Mouse (Mus musculus): Measurements from ENCODE around the gene P2ry2. TPM values are rescaled to one million over a fixed set of nuclear protein-coding genes. Genes with fewer than 3 reads are reported as not detected.
A peak's percentile ranks its signal among the peaks of the same experiment; 100 is the strongest.

Gene P2ry2
- total RNA-seq, 2 experiments from 2014 or later, result 30.8 to 33.2 TPM

DNA sequence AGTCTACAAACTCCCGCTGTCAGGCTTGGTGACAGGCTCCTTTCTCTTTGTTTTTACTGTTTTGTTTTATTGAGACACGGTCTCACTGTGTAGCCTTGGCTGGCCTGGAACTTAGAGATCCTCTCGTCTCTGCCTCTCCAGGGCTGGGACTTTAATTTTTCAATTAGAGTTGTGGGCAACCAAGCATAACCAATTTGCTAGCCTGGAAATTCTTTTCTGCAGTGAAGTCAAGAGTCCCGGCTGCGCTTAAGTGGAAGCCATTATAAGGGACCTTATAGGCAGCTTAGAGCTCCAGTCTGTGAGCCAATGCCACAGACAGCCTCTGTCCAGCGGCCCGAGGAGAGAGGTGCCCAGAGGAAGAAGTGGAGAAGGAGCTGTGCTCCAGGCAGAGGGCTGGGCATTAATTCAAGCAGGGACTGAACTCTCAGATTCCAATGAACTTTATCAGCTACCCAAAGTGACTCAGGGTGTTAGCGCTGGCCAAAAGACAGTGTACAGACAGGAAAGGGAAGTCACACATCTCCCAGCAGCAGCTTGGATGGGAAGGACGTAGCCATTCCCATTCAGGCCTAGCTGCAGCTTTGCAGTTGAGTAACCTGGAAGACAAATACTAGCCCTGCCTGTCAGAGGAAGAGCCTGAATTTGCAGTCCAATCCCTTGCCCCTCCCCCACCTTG, 21.9 kb downstream of the P2ry2 start:
- no peak for DNase-seq (ENCODE audit: low spot score in 2 of 2)

- peak; percentile 48 to 71 for DNase-seq (ENCODE audit: low spot score in 2 of 2)
Observed at GRCm38 (mm10) chr7:100988092-100988491, 24.6 kb downstream of the P2ry2 start.

DNA sequence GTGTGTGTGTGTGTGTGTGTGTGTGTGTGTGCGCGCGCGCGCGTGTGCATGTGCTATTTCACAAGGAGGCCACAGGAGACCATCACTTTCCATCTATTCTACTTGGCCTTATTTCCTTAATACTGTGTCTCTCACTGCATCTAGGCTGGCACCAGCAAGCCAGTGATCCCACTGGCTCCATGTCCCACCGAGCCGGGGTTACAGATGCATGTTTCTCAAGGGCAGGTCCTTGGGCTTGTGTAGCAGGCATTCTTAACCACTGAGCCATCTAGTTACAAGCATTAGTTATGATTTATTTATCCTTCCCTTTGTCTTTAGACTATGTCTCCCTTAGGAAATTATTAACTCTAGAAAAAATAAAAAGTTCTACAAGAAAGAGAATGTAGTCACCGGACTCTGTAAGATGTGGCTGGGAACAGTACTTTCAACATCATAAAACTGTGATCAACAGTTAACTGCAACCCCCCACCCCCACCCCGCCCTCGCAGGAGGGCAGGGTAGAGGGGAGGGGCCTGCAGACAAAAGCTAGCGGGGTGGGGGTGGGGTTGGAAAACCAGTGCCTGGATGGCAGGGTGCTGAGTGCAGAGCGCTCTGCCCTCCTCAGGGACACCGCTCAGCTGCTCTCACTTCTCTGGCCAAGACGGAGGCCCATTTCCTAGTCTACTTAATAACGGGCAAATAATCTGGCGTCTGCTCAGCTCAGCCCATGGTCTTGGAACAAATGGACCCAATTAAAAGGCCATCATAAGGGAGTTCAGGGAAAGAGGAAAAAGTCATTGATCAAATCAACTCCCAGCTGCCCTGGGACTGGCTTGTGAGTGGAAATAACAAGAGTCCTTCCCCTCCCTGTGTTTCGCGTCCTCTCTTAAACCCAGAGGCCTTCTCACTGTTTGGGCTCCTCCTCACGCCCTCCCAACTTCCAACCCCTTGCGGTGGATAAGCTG, 27.9 kb downstream of the P2ry2 start:
- DNase-seq (ENCODE audit: low spot score in 2 of 2), result no peak

DNA sequence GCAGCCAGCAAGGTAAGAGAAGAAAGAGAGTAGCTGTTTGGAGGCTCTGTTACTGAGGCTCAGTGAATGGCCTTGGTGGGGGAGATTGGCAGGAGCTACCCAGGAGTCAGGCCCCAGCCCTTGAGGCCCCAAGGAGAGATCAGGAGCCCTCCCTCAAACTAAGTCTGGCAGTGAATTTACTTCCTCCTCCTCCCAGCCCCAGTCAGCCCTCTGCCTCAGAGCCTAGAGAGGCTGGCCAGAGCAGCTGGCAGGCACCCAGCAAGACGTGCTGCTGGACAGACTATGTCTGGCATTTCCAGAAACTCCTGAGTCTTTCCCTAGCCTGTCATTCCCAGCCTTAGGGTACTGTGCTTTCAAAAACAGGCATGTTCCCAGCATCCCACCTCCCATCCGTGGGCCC, 33.5 kb downstream of the P2ry2 start:
- DNase-seq (ENCODE audit: low spot score in 2 of 2), result peak; percentile 58 to 81

DNA sequence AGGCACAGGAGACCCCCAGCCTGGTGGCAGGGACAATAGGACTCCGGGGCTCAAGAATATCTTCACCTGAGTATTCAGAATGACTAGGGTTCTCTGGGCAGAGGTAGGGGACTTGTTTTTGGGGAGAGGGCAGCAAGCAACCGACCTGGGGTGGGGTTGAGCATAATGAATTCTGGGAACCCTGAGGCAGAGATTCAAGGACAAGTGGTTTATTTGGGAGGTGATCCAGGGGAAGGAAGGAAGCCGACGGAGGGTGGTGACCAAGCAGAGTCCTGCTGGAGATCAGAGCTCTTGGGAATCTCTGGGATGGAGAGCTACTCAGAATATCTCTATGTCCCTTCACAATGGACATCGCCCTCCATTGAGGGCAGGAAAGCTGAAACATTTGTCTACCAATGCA, 34.5 kb downstream of the P2ry2 start:
- DNase-seq (ENCODE audit: low spot score in 2 of 2), result no peak

DNA sequence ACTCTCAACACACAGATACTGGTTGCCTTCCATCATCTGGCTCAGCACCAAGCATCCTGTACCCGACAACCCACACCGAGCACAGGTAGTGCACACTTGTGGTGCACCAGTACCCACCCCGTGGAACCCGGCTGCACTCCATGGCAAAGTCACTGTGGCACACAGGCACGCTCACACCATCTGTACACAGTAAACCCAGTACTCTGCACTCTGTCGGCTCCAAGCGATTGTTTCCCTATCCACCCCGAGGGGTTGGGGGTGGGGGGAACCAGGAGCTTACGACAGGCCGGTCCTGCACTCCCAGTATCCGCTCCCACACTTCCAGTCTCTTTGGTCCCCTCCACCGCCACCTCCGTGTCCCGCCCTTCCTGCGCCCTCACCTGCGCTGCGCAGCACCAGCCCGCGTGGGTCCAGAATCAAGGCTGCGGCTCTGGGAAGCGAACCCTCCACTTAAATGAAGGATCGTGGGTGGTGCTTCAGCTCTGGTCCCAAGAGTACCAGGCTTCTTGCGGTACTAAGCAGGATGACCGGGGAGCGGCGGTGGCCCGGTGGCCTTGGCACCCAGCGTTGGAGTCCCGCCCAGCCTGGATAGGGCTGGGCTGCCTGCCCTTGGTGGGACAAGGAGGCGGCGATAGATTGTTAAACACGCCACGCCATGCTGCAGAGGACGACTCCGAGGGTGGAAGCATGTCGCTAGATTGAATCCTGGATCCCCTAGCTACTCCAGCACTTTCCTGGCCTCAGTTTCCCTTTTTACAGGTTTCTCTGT, 38.3 kb downstream of the P2ry2 start, which contains the start of gene P2ry6:
Gene P2ry6, minus strand, starts transcription at position 515 of the 769 bp plus-strand sequence.
- DNase-seq (ENCODE audit: low spot score in 2 of 2), result no peak

- no peak for DNase-seq (ENCODE audit: low spot score in 2 of 2)
Observed at GRCm38 (mm10) chr7:100972875-100973274, 39.8 kb downstream of the P2ry2 start.

DNA sequence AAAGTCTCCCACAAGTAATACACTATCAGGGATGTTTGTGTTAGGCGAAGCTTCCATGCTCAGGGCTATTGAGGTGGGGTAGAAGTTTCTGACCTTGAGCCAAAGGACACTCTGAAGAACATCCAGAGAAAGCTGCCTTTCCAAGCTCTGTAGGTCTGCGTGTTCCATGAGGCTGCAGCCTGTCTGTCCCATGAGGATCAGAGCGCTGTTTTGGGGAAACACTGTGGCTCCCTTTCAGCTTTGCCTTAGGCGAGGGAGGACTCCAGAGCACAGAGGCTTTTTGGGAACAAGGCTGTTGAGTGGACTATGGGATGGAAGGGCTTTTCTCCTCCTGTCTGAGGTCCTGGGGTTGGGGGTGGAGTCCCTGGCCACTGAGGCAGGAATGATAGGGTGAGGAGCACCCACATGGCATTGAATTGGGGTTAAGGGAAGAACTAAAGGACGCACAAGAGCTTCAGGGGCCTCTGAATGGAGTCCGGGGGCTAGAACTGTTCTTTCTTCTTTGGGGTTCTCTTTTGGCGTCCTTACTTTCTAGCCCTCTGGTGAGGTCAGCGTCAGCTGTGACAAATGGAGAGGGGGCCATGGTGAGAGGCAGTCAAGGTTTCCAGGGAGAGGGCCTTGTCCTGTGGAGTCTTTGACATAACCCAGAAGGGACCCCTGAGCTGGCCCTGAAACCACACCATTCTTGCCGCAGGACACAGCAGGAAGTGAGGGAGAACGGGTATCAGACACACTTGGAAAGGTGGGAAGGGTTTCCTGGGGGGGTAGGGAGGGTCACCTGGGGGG, 43.6 kb downstream of the P2ry2 start:
- no peak for DNase-seq (ENCODE audit: low spot score in 2 of 2)

- DNase-seq (ENCODE audit: low spot score in 2 of 2), result no peak
Observed at GRCm38 (mm10) chr7:100968376-100968775, 44.3 kb downstream of the P2ry2 start.

- DNase-seq (ENCODE audit: low spot score in 2 of 2), result no peak
Observed at GRCm38 (mm10) chr7:100967850-100968249, 44.8 kb downstream of the P2ry2 start.

GRCm38 (mm10) chr7:100966014-100966413, 46.7 kb downstream of the P2ry2 start:
- DNase-seq (ENCODE audit: low spot score in 2 of 2), result no peak

DNA sequence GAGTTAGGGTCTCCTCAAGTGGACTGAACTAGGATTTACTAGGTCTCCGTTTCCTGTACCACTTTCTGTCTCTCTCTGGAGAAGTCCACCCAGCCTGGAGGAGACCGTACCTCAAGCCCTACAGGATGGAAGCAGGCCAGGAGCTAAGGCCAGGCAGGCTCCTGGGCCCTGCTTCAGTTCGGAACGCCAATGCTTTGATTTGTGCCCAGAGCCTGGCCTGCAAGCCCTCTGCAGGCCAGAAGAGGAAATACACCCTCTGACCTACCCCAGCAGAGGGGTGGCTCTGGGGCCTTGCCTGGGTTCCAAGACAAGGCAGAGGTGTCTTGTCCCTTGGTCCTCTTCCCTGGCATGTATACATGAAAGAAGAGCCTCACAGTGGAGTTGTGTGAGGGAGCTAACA, 47.6 kb downstream of the P2ry2 start:
- DNase-seq (ENCODE audit: low spot score in 2 of 2), result no peak

GRCm38 (mm10) chr7:100964242-100964641, 48.4 kb downstream of the P2ry2 start:
- no peak for DNase-seq (ENCODE audit: low spot score in 2 of 2)

DNA sequence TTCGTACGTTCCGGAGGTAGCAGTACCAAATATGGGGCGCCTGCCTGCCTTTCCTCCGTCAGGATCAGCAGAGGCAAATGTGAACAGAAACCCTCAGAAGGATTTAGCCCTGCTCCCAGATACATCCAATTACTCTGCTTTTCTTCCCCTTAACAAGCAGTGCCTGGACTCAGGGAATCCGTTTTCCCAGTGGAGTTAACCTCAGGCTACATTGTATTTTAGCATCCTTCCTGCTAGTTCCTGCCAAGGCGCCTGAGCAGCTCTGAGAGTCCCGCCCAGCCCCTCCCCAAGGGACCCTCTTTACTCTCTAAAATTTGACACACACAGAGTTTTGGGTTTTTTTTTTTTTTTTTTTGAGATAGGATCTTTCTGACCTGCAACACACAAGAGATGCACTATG, 49.3 kb downstream of the P2ry2 start:
- DNase-seq (ENCODE audit: low spot score in 2 of 2), result no peak

DNA sequence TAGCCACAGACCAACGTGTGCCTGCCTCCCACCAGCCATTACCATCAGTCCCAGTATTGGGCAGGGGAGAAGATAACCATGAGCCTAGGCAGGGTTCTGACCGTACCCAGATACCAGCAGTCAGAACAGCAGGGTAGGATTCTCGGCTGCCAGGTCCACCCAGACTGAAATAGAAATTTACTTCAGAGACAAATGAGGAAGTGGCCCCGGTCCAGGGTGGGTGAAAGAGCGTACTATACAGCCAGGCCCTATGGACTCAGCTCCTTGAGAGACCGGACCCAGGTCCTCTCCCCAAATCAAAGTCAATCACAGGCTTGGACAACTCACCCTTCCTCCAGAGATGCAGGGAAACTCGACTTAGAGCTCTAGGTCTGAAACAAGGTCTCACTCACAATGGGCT, 51.5 kb downstream of the P2ry2 start:
- DNase-seq (ENCODE audit: low spot score in 2 of 2), result no peak

DNA sequence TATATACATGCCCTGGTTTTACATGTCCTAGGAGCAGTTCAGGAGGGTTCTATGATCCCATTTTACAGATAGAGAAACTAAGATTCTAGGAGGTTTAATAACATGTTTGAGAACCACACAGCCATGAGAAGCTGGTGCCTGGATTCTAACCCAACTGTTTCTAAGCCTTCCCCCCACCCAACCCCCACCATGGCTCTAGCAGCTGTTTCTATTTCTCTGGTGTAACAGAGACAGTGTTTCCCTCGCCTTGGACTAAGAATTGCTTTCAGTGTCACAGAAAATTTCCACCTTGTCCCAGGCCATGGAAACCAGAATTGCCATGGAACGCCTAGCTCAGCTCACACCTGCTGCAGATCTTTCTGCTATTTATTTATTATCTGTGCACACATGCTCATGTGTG, 52.2 kb downstream of the P2ry2 start:
- no peak for DNase-seq (ENCODE audit: low spot score in 2 of 2)

DNA sequence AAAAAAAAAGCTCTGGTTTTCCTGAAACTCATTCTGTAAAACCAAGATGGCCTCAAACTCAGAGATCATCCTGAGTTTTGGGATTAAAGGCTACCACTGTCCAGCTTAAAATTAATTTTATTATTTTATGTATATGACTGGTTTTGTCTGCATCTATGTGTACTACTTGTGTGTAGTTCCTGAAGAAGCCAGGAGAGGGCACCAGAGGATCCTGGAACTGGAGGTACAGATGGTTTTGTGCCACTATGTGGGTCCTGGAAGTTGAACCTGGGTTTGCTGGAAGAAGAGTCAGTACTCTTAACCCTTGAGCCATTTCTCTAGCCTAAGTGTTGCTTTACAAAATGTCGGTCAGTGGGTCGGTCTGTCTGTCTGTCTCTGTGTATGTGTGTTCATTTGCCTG, 54.2 kb downstream of the P2ry2 start:
- no peak for DNase-seq (ENCODE audit: low spot score in 2 of 2)

DNA sequence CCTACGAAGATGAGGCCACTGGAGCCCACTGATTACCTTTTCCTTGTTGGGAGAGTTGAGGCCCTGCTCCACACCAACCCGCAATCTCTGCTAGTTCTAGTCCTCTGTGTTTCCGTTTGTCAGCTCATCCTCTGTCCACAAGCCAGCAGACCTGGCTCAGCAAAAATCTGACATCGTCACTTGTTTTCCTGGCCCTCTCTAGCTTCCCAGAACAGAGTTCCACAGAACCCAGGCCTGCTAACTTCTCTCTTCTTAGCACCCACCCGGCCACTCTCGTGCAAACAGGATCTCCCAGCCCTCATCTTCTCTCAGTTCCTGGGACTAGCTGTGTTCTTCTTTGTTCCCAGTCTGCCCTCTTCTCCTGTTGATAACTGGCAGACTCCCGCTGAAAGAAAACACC, 60.0 kb downstream of the P2ry2 start:
- no peak for DNase-seq (ENCODE audit: low spot score in 2 of 2)

- DNase-seq (ENCODE audit: low spot score in 2 of 2), result no peak
Observed at GRCm38 (mm10) chr7:100951903-100952302, 60.8 kb downstream of the P2ry2 start.

- DNase-seq (ENCODE audit: low spot score in 2 of 2), result no peak
Observed at GRCm38 (mm10) chr7:100950481-100951010, 62.1 kb downstream of the P2ry2 start.

DNA sequence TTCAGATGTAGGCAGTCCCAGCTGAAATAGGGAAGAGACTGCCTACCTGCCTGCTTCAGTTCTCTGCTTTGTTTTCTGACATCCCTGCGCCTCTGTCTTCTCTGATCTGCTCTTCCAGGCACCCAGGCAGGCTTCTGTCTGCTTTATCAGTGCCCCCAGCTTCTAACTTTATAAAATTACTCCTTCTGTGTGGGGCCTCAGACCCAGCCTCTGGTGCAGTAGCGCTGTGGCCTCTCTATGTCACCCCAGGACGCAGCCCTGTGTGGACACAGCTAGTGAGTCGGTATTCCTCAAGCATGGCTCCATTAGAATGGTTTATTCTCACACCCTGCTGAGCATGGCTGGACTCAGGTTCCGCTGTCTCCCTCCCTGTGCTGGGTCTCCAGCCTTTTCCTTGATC, 62.6 kb downstream of the P2ry2 start:
- DNase-seq (ENCODE audit: low spot score in 2 of 2), result no peak
